Mouse (Mus musculus) left cerebral cortex, postnatal 36 days (tissue): ENCODE measurements around the gene Ppil2. TPM values are rescaled to one million over a fixed set of nuclear protein-coding genes. Genes with fewer than 3 reads are reported as not detected.

Source experiments
- DNase-seq, 2 experiments: peaks; one replicate each; pipeline ENCODE4 v3.0.0; 2021 to 2022; ENCODE audit warnings: low spot score in 2 of 2, mixed read lengths in 1 of 2
- intact Hi-C: fragments of 180-260 bp; cut with DNase I; formaldehyde crosslinking; loops from one replicate; pipeline ENCODE4 v1.15.1; 2025
- total RNA-seq, 2 experiments: library from RNA; stranded (reverse); gene quantifications; 2 replicates each; pipeline ENCODE4 v1.2.3; 2021

Gene Ppil2
- total RNA-seq: 10 to 100 TPM; 76.3 to 92.1 TPM

DNA sequence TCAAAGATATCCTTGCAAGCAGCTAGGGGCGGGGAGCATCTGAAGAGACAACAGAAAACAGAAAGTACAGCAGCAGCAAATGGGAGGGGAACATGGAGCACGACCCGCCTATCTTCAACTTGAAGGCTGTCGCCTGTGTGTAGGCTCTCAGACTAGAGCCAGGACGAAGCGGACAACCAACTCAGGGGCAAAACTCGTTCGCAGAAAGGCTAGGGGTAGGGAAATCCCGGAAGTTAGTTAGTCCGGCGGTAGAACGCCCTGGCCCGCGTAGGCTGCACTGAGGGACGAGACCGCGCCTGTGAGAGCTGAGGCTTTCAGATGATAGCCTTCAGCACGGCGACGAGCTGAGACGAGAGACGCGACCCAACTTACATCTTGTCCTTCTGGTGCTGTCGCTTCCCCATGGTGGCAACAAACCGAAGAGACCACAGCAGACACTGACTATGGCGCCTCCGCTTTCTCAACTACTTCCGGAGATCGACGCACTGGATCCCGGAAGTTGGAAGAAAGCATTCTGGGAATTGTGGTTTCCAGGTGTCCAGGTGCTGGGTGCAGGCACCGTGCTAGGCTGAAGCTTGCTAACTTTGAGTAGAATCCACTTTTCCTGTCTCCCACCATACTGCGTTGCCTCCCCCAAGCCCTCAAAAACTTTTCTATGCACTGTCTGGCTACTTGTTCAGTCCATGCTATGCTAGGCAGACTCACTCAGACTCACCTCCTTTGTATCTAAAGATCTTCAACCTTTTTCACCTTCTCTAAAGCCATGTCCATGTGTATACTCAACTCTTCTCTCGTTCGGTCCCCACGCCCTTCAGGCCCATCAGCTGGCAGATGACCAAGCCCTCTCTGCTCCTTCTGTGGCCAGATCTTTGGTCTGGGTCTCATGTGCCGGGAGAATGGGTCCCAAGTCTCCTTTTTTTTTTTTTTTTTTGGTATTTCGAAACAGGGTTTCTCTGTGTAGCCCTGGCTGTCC lies at the start of gene Ppil2:
TSS of gene Ppil2 (minus strand) at position 487 of the 973 bp plus-strand sequence.
- peak; percentile 70 to 74 for DNase-seq
- intact Hi-C loops: no loop called here

GRCm38 (mm10) chr16:17154346-17154745 lies 43.3 kb upstream of the Ppil2 start:
- intact Hi-C loops: no loop called here

DNA sequence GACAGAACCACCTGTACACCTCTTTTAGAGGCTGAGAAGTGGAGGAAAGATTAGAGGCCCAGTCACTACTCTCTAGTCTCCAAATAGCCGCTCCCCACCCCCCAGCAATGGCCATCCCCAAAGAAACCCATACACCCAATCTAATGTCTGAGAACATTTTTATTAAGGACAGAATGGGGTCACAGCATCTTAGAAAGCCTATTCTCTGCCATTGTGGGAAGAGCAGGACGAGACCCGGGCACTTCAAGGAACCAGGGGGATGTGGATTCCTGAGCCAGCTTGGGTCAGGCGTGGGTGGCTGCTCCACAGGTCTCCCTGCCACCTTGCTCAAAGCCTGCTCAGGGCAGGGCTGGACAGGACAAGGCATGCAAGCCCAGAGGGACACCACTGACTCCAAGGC lies 40.8 kb upstream of the Ppil2 start:
- intact Hi-C loops: no loop called here
- DNase-seq: no peak

More at GRCm38 (mm10) chr16:17154346-17154745, 43.3 kb upstream of the Ppil2 start:
- DNase-seq: no peak

DNA sequence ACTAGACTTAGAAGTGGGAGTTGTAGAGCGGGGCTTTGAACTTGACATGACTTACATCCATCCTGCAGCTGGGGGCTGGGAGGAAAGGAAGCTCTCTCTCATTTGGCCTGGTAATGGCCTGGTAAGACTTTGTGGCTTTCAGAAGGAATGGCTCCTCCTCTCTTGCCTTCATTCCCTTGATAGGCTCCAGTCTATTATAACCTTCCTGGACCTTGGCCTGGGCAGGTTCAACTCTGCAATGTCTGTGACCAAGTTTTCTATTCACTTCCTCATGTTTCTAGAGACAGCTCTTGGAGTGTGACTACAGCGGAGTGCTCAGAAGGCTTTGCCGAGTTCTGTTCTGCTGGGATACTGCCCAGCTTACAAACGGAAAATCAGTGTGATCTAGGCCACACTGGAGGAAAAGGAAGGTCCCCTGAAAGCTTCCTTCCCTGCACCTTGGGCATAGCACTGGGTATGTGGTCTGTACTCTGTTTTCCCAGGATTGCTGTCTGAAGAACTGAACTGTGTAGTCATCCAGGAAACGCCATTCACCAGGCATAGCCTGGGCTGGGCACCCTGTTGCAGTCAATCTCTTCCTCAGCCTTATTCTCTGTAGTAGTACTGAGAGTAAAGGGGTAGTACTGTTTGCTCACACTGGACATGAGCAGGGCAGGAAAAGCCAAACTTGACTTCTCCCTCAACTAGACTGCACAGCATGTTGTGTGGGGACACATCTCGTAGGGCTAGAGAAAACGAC lies 39.6 kb upstream of the Ppil2 start:
- DNase-seq: no peak
- intact Hi-C loops: no loop called here

- intact Hi-C loops: loop anchor here (5.0 kb wide), 2 partner anchors 54 to 129 kb away; partner anchors contain the start of genes Tmem191c and Ube2l3
- DNase-seq: peak in 1 of 2 experiments; percentile 22
Observed at GRCm38 (mm10) chr16:17148084-17148483, 37.0 kb upstream of the Ppil2 start.

DNA sequence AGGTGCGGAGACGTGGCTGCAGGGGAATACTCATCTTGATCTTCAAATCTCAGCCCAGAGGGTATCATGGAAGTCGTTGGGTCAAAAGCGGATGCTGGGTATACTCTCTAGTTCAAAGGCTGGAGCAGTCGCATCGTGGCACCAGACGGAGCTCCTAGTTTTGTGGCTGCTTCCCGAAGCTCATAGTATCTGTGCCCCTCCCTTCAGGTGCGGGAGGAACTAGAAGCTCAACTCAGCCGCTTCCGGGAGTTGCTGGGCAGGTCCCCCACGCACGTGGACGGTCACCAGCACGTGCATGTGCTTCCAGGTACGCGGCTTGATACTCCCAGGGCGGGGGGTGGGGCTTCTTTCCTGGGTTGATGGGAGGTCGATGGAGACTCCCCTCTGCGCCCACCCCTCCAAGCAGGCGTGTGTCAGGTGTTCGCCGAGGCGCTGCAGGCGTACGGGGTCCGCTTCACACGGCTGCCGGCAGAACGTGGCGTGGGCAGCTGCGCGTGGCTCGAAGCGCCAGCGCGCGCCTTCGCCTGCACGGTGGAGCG lies 36.4 kb upstream of the Ppil2 start:
- intact Hi-C loops: loop anchor here (5.0 kb wide), 2 partner anchors 55 to 130 kb away; partner anchors contain the start of genes Tmem191c and Ube2l3
- DNase-seq: peak; percentile 45 to 49

- peak; percentile 78 to 81 for DNase-seq
- intact Hi-C loops: loop anchor here (5.0 kb wide), 2 partner anchors 55 to 130 kb away; partner anchors contain the start of genes Tmem191c and Ube2l3
Observed at GRCm38 (mm10) chr16:17146772-17147235, 35.7 kb upstream of the Ppil2 start, which contains the start of gene Ccdc116. TSS of gene Ccdc116 (minus strand) at chr16:17147229.

DNA sequence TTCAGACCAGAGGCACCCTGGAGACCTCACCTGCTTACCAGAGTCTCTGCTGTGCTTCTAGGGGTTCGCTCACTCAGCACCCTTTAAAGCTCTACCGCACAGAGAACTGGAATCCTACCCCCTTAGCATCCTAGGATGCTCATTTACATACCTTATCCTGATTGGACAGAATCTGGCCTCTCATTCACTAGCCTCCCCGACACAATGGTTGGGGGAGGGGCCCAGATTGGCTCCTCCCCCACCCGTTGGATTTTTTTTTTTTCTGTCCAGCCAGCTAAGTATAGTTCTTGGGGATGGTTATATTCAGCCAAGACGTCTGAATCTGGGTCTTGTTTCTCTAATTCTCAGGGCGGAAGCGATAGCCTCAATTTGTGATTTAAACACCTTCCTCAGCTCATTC lies 33.3 kb upstream of the Ppil2 start, which contains the start of gene Ydjc:
TSS of gene Ydjc (plus strand) at position 283 of the 400 bp plus-strand sequence.
- no peak for DNase-seq
- intact Hi-C loops: no loop called here

GRCm38 (mm10) chr16:17137355-17137754 lies 26.3 kb upstream of the Ppil2 start:
- intact Hi-C loops: no loop called here

GRCm38 (mm10) chr16:17132906-17133200 lies 21.8 kb upstream of the Ppil2 start:
- intact Hi-C loops: loop anchor here (5.0 kb wide), 2 partner anchors 69 to 144 kb away; partner anchors contain the start of genes Tmem191c and Ube2l3
- DNase-seq: no peak

More at GRCm38 (mm10) chr16:17137355-17137754, 26.3 kb upstream of the Ppil2 start:
- no peak for DNase-seq

DNA sequence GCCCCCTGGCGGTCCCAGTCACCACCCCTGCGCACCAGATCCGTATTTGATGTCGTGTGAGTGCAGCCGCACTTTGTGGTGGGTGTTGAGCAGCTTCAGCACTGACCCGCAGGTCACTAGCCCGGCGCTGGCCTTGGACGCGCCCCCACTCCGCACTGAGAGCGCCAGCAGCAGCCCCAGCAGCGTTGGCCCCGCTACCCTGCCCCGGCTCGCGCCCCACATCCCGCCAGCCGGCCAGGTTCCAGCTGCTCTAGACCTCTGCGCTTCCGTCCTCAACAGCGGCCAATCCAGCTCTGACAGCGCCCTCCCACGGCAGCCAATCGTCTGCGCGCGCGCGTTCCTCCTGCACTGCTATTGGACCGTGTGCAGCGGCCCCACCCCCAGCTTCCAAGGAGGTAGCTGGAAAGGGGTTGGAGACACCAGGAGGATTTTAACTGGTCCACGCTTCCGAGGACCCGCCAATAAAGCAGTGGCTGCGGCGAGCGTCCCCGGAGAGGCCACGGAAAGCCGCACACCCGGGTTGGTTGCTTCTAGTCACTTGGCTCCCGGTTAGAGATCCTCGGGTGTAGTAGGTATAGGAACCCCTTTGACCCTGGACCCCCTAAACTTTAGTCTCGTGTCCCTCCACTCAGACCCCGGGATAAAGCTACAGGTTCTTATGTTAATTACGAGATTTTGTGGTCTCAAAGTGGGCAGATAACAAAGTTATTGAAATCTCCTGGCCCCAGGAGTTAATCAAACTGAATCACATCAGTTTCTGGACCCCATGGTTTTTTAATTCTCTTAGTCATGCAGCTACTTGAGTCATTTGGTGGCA lies 21.2 kb upstream of the Ppil2 start, which contains the start of gene Sdf2l1:
TSS of gene Sdf2l1 (minus strand) at position 295 of the 817 bp plus-strand sequence.
- intact Hi-C loops: loop anchor here (5.0 kb wide), 2 partner anchors 70 to 145 kb away; partner anchors contain the start of genes Tmem191c and Ube2l3
- DNase-seq: peak; percentile 97

GRCm38 (mm10) chr16:17131191-17132088 lies 20.4 kb upstream of the Ppil2 start:
- intact Hi-C loops: loop anchor here (5.0 kb wide), 2 partner anchors 71 to 146 kb away; partner anchors contain the start of genes Tmem191c and Ube2l3

DNA sequence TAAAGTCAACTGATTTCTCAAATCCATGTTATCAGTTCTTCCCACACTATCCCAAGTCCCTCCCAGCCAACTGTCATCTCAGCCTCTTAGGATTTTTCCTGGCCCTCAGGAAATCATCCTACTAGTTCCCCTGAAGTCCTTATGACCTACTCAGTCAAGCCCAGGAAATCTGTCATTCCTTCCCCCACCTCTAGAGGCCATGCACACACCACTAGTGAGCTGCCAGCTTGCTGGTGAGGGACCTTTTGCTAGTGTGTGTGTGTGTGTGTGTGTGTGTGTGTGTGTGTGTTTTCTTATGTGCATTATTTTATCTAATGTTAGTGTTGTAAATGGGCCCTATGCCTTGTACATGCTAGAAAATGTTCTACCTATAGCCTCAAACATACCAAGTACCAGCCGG lies 16.2 kb upstream of the Ppil2 start:
- intact Hi-C loops: no loop called here
- peak in 1 of 2 experiments; percentile 19 for DNase-seq

More at GRCm38 (mm10) chr16:17131191-17132088, 20.4 kb upstream of the Ppil2 start:
- DNase-seq: peak in 1 of 2 experiments; percentile 27

GRCm38 (mm10) chr16:17124871-17125520 lies 13.9 kb upstream of the Ppil2 start, which contains the start of gene 2610318N02Rik:
TSS of gene 2610318N02Rik (minus strand) at chr16:17125167.
- peak; percentile 42 to 55 for DNase-seq
- intact Hi-C loops: no loop called here

GRCm38 (mm10) chr16:17124119-17124870 lies 13.2 kb upstream of the Ppil2 start:
- DNase-seq: no peak
- intact Hi-C loops: no loop called here

DNA sequence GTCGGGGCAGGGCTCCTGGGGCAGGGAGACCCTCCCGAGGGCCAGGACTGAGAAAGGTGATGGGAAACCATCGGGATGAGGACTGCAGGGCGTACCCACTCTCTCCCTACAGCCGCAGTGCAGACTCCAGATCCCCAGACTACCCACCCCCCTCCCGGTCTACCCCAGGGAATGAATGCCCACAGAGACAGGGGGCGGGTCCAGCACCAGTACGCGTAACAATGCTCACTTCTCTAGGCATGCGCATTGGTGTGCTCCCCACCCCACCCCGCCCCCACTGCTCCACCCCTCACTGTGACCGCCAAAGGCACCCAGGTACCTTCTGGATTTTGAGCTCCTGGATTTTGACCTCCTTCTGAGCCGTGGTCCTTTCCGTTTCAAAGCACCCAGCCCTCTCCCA lies 10.5 kb upstream of the Ppil2 start:
- no peak for DNase-seq
- intact Hi-C loops: no loop called here
